Mouse (Mus musculus): ENCODE data around the gene Tyms. TPM values are rescaled to one million over a fixed set of nuclear protein-coding genes. Genes with fewer than 3 reads are reported as not detected.

Gene Tyms
- polyA plus RNA-seq, 1 experiment from 2014 or later, result 254 TPM

- Histone ChIP-seq H3K27me3 (ENCODE audit: insufficient read depth, poor library complexity, severe bottlenecking) (peaks cover 88% of the 10 kb centered on the region), H3K36me3 (peaks cover 22% of the 10 kb centered on the region; the same call in 1 of the 2 replicates), H3K9me3 (no peaks in the 10 kb centered on the region), H3K27ac (peak overlapping the region; percentile 87), H3K4me3 (peak overlapping the region; percentile 43), H3K4me1 (replicated peaks) (peaks cover 91% of the 10 kb centered on the region)
- WGBS, result 25% methylated on average over 2 of the region's 2 CpGs
- DNase-seq (ENCODE audit: low spot score), result no peak
Observed at GRCm38 (mm10) chr5:30109899-30110298, 36.5 kb upstream of the Tyms start.

GRCm38 (mm10) chr5:30108233-30108632 is 34.8 kb upstream of the Tyms start:
- H3K4me3 ChIP-seq, result peak overlapping the region; percentile 60
- H3K27ac ChIP-seq, result peak overlapping the region; percentile 93
- 55% methylated on average over 6 of the region's 6 CpGs for whole genome bisulfite sequencing

GRCm38 (mm10) chr5:30107611-30108041 is 34.2 kb upstream of the Tyms start:
- Histone ChIP-seq H3K4me3 (peak overlapping the region; percentile 60), H3K4me1 (replicated peaks) (peaks cover 75% of the 10 kb centered on the region), H3K9me3 (no peaks in the 10 kb centered on the region), H3K36me3 (0 out of 2 replicates have a peak, but pooled peaks cover 5% of the 10 kb centered on the region), H3K27ac (peak overlapping the region; percentile 93), H3K27me3 (ENCODE audit: insufficient read depth, poor library complexity, severe bottlenecking) (peaks cover 81% of the 10 kb centered on the region)
- WGBS, result 2% methylated on average over 5 of the region's 5 CpGs
- DNase-seq (ENCODE audit: low spot score), result peak; percentile 49

More at GRCm38 (mm10) chr5:30108233-30108632, 34.8 kb upstream of the Tyms start:
- H3K4me1 ChIP-seq (replicated peaks), result peaks cover 78% of the 10 kb centered on the region
- no peaks in the 10 kb centered on the region for H3K9me3 ChIP-seq
- peaks cover 87% of the 10 kb centered on the region for H3K27me3 ChIP-seq (ENCODE audit: insufficient read depth, poor library complexity, severe bottlenecking)
- H3K36me3 ChIP-seq, result 0 out of 2 replicates have a peak, but pooled peaks cover 11% of the 10 kb centered on the region
- DNase-seq (ENCODE audit: low spot score), result no peak

GRCm38 (mm10) chr5:30107186-30107585 is 33.8 kb upstream of the Tyms start:
- WGBS, result 4% methylated on average over 7 of the region's 7 CpGs
- peaks cover 77% of the 10 kb centered on the region for H3K27me3 ChIP-seq (ENCODE audit: insufficient read depth, poor library complexity, severe bottlenecking)
- H3K36me3 ChIP-seq, result 0 out of 2 replicates have a peak, but pooled peaks cover under 1% of the 10 kb centered on the region
- H3K9me3 ChIP-seq, result no peaks in the 10 kb centered on the region
- DNase-seq (ENCODE audit: low spot score), result peak; percentile 76
- peak overlapping the region; percentile 93 for H3K27ac ChIP-seq
- H3K4me3 ChIP-seq, result peak overlapping the region; percentile 60
- H3K4me1 ChIP-seq (replicated peaks), result peaks cover 75% of the 10 kb centered on the region

GRCm38 (mm10) chr5:30106756-30107155 is 33.3 kb upstream of the Tyms start:
- no peaks in the 10 kb centered on the region for H3K36me3 ChIP-seq
- 7% methylated on average over 2 of the region's 2 CpGs for WGBS
- H3K9me3 ChIP-seq, result no peaks in the 10 kb centered on the region
- peaks cover 72% of the 10 kb centered on the region for H3K4me1 ChIP-seq (replicated peaks)
- DNase-seq (ENCODE audit: low spot score), result no peak
- H3K4me3 ChIP-seq, result peak overlapping the region; percentile 60
- H3K27ac ChIP-seq, result peak overlapping the region; percentile 93
- peaks cover 73% of the 10 kb centered on the region for H3K27me3 ChIP-seq (ENCODE audit: insufficient read depth, poor library complexity, severe bottlenecking)

GRCm38 (mm10) chr5:30105668-30106300 is 32.4 kb upstream of the Tyms start, which contains the start of gene 3110082J24Rik:
Gene 3110082J24Rik, minus strand, starts transcription at chr5:30106086.
- no peaks in the 10 kb centered on the region for H3K9me3 ChIP-seq
- H3K4me1 ChIP-seq (replicated peaks), result peaks cover 62% of the 10 kb centered on the region
- peaks cover 68% of the 10 kb centered on the region for H3K27me3 ChIP-seq (ENCODE audit: insufficient read depth, poor library complexity, severe bottlenecking)
- peak within 1 kb of the TSS; percentile 93 for H3K27ac ChIP-seq
- peak; percentile 58 for DNase-seq (ENCODE audit: low spot score)
- peak within 1 kb of the TSS; percentile 60 for H3K4me3 ChIP-seq
- 1% methylated on average over 29 of the region's 29 CpGs for WGBS
- no peaks in the 10 kb centered on the region for H3K36me3 ChIP-seq

GRCm38 (mm10) chr5:30104841-30105667 is 31.6 kb upstream of the Tyms start, which contains the start of gene Garem2:
Gene Garem2, plus strand, starts transcription at chr5:30105161.
- H3K9me3 ChIP-seq, result no peaks in the 10 kb centered on the region
- DNase-seq (ENCODE audit: low spot score), result peak; percentile 64
- H3K27me3 ChIP-seq (ENCODE audit: insufficient read depth, poor library complexity, severe bottlenecking), result peaks cover 65% of the 10 kb centered on the region
- WGBS, result under 1% methylated on average over 65 of the region's 65 CpGs
- H3K27ac ChIP-seq, result peak within 1 kb of the TSS; percentile 93
- peak within 1 kb of the TSS; percentile 60 for H3K4me3 ChIP-seq
- H3K36me3 ChIP-seq, result no peaks in the 10 kb centered on the region
- H3K4me1 ChIP-seq (replicated peaks), result peaks cover 55% of the 10 kb centered on the region

GRCm38 (mm10) chr5:30104339-30104738 is 30.9 kb upstream of the Tyms start:
- H3K9me3 ChIP-seq, result no peaks in the 10 kb centered on the region
- no peak overlapping the region; the same call in 1 of the 2 replicates for H3K27ac ChIP-seq
- H3K27me3 ChIP-seq (ENCODE audit: insufficient read depth, poor library complexity, severe bottlenecking), result peaks cover 59% of the 10 kb centered on the region
- peak; percentile 78 for DNase-seq (ENCODE audit: low spot score)
- H3K4me1 ChIP-seq (replicated peaks), result peaks cover 48% of the 10 kb centered on the region
- no peaks in the 10 kb centered on the region for H3K36me3 ChIP-seq
- peak overlapping the region; percentile 60 for H3K4me3 ChIP-seq
- 2% methylated on average over 12 of the region's 12 CpGs for WGBS

- 87% methylated on average over 3 of the region's 3 CpGs for WGBS
- no peak overlapping the region for H3K4me3 ChIP-seq
- H3K4me1 ChIP-seq (replicated peaks), result peaks cover 38% of the 10 kb centered on the region
- no peaks in the 10 kb centered on the region for H3K9me3 ChIP-seq
- no peak for DNase-seq (ENCODE audit: low spot score)
- H3K36me3 ChIP-seq, result no peaks in the 10 kb centered on the region
- H3K27me3 ChIP-seq (ENCODE audit: insufficient read depth, poor library complexity, severe bottlenecking), result peaks cover 50% of the 10 kb centered on the region
- no peak overlapping the region for H3K27ac ChIP-seq
Observed at GRCm38 (mm10) chr5:30103340-30103739, 29.9 kb upstream of the Tyms start.

GRCm38 (mm10) chr5:30098260-30098659 is 24.8 kb upstream of the Tyms start:
- 88% methylated on average over 1 of the region's 1 CpGs for WGBS
- Histone ChIP-seq H3K4me1 (replicated peaks) (no peaks in the 10 kb centered on the region), H3K9me3 (no peaks in the 10 kb centered on the region), H3K27me3 (ENCODE audit: insufficient read depth, poor library complexity, severe bottlenecking) (peaks cover 1% of the 10 kb centered on the region; the same call in 1 of the 2 replicates), H3K27ac (no peak overlapping the region), H3K36me3 (no peaks in the 10 kb centered on the region), H3K4me3 (no peak overlapping the region)
- no peak for DNase-seq (ENCODE audit: low spot score)

- DNase-seq (ENCODE audit: low spot score), result no peak
- WGBS, result 78% methylated on average over 6 of the region's 6 CpGs
- H3K9me3 ChIP-seq, result no peaks in the 10 kb centered on the region
- H3K27me3 ChIP-seq (ENCODE audit: insufficient read depth, poor library complexity, severe bottlenecking), result no peaks in the 10 kb centered on the region
- H3K27ac ChIP-seq, result no peak overlapping the region
- no peaks in the 10 kb centered on the region for H3K36me3 ChIP-seq
- no peaks in the 10 kb centered on the region for H3K4me1 ChIP-seq (replicated peaks)
- H3K4me3 ChIP-seq, result no peak overlapping the region
Observed at GRCm38 (mm10) chr5:30095731-30096130, 22.3 kb upstream of the Tyms start.

- DNase-seq (ENCODE audit: low spot score), result no peak
- H3K27ac ChIP-seq, result no peak overlapping the region
- 65% methylated on average over 2 of the region's 2 CpGs for WGBS
Observed at GRCm38 (mm10) chr5:30094399-30094798, 21.0 kb upstream of the Tyms start.

GRCm38 (mm10) chr5:30092701-30093100 is 19.3 kb upstream of the Tyms start:
- Histone ChIP-seq H3K9me3 (no peaks in the 10 kb centered on the region), H3K4me1 (replicated peaks) (no peaks in the 10 kb centered on the region), H3K27ac (no peak overlapping the region), H3K27me3 (ENCODE audit: insufficient read depth, poor library complexity, severe bottlenecking) (no peaks in the 10 kb centered on the region), H3K4me3 (no peak overlapping the region), H3K36me3 (no peaks in the 10 kb centered on the region)
- DNase-seq (ENCODE audit: low spot score), result no peak
- 63% methylated on average over 13 of the region's 13 CpGs for WGBS

More at GRCm38 (mm10) chr5:30094399-30094798, 21.0 kb upstream of the Tyms start:
- no peaks in the 10 kb centered on the region for H3K27me3 ChIP-seq (ENCODE audit: insufficient read depth, poor library complexity, severe bottlenecking)
- no peaks in the 10 kb centered on the region for H3K36me3 ChIP-seq
- no peak overlapping the region for H3K4me3 ChIP-seq
- no peaks in the 10 kb centered on the region for H3K9me3 ChIP-seq
- no peaks in the 10 kb centered on the region for H3K4me1 ChIP-seq (replicated peaks)
